Mouse (Mus musculus) liver, embryonic 14.5 days (tissue): ENCODE data around the gene Poldip3. TPM values are rescaled to one million over a fixed set of nuclear protein-coding genes. Genes with fewer than 3 reads are reported as not detected.

Source experiments
- ATAC-seq: fragments of 200-750 bp; cut with Nextera tagmentation; 2 replicates; pipeline ENCODE4 v1.8.0; 2017; ENCODE audit warnings: moderate number of reproducible peaks, mild to moderate bottlenecking, moderate library complexity; ENCODE audit not compliant: insufficient read depth
- DNase-seq, 3 experiments: peaks; one replicate each; pipeline ENCODE4 v3.0.0-alpha.2; 2012 to 2013; ENCODE audit warnings: low read depth in 3 of 3, low spot score in 3 of 3
- H3K27ac ChIP-seq: fragments of 300-500 bp; sonication (generic); 2 replicates; pipeline ENCODE4 v1.5.1; 2014; ENCODE audit warnings: moderate library complexity, mild to moderate bottlenecking, control low read depth, inconsistent platforms
- H3K27me3 ChIP-seq: fragments of 300-500 bp; sonication (generic); 2 replicates; pipeline ENCODE4 v1.6.1; 2014; ENCODE audit warnings: mild to moderate bottlenecking, low read length, moderate library complexity; ENCODE audit not compliant: control insufficient read depth, insufficient read depth
- H3K36me3 ChIP-seq: fragments of 300-500 bp; sonication (generic); replicated peaks from 2 replicates; pipeline ENCODE4 v1.6.1; 2014; ENCODE audit warnings: low read depth; ENCODE audit not compliant: control insufficient read depth, insufficient read depth
- H3K4me1 ChIP-seq, 2 experiments: fragments of 200-500 bp in 1 of 2; fragments of 300-500 bp in 1 of 2; sonication (generic) in 1 of 2; replicated peaks; 2 replicates each; pipeline ENCODE4 v1.6.1; 2012 to 2014; ENCODE audit warnings: antibody characterized with exemption in 1 of 2, inconsistent platforms in 1 of 2, low read length in 1 of 2; ENCODE audit not compliant: control insufficient read depth in 2 of 2, insufficient read depth in 2 of 2
- H3K4me2 ChIP-seq: fragments of 300-500 bp; sonication (generic); 2 replicates; pipeline ENCODE4 v1.6.1; 2014; ENCODE audit warnings: low read depth, mild to moderate bottlenecking, control low read depth, moderate library complexity
- H3K4me3 ChIP-seq, 2 experiments: fragments of 200-500 bp in 1 of 2; fragments of 300-500 bp in 1 of 2; sonication (generic) in 1 of 2; 2 replicates each; pipeline ENCODE4 v1.5.1; 2012 to 2014; ENCODE audit warnings: low read depth in 2 of 2, low read length in 2 of 2, mild to moderate bottlenecking in 2 of 2, control low read depth in 1 of 2, inconsistent platforms in 1 of 2, moderate library complexity in 1 of 2; ENCODE audit not compliant: insufficient read depth in 1 of 2
- H3K9ac ChIP-seq: fragments of 300-500 bp; sonication (generic); replicated peaks from 2 replicates; pipeline ENCODE4 v1.6.1; 2014; ENCODE audit warnings: mild to moderate bottlenecking, control low read depth, moderate library complexity
- H3K9me3 ChIP-seq: fragments of 300-500 bp; sonication (generic); 2 replicates; pipeline ENCODE4 v1.6.1; 2016; ENCODE audit warnings: low read length, mixed read lengths; ENCODE audit not compliant: control insufficient read depth
- CTCF ChIP-seq: IDR thresholded peaks from 2 replicates; pipeline ENCODE4 v1.5.1; 2016; ENCODE audit warnings: antibody characterized with exemption, low read depth, control low read depth
- EP300 ChIP-seq: IDR thresholded peaks from 2 replicates; pipeline ENCODE4 v1.6.1; 2016; ENCODE audit warnings: antibody characterized with exemption, low read depth
- WGBS: fragments of 180-500 bp; shearing (Covaris S2); extraction: QIAGEN DNeasy Blood & Tissue Kit; methylation state at CpG from one replicate; pipeline ENCODE4 v1.1.7; 2014; ENCODE audit not compliant: insufficient replicate concordance; 5-methylcytosine and 5-hydroxymethylcytosine counted together
- polyA plus RNA-seq, 2 experiments: library from polyadenylated mRNA; depleted of rRNA in 1 of 2; stranded (reverse) in 1 of 2; unstranded in 1 of 2; fragments of >200 nt; fragmentation: Nextera tagmentation in 1 of 2; extraction: Ambion mirVana in 1 of 2; gene quantifications; 2 replicates each; pipeline versions ENCODE4 v1.2.1 to v1.2.3; 2012 to 2014

Gene Poldip3
- polyA plus RNA-seq, 2 experiments: 25.1 to 49.4 TPM

DNA sequence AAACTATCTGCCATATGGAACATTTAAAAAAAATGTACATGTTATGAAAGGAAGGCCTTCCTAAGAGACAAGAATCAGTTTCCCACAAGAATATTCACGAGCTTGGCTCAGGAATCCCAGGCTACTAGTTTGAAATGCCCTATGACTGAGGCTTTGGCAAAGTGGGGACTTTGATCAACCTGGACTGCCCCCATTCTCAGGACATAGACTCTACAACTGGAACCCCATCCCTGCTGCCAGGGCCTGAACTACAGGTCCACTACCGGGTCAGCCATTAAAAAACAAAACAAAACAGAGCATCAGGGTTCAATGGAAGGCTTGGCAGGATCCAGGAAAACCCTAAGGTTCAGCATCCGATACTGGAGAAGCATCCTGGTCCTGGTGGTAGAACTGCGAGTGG is 1.5 kb upstream of the Poldip3 start:
- H3K36me3 ChIP-seq: peaks cover 37% of the 10 kb centered on the region
- ATAC-seq: no peak
- H3K4me3 ChIP-seq: no peak overlapping the region
- 74% methylated on average over 4 of the region's 4 CpGs for WGBS
- peaks cover 6 to 7% of the 10 kb centered on the region in 2 experiments; a peak in 3 of 4 replicates for H3K4me1 ChIP-seq
- H3K27me3 ChIP-seq: no peaks in the 10 kb centered on the region
- TF ChIP-seq CTCF (no peak), EP300 (no peak)
- DNase-seq: no peak
- H3K9me3 ChIP-seq: no peaks in the 10 kb centered on the region
- H3K27ac ChIP-seq: peak overlapping the region; percentile 13
- no peak overlapping the region for H3K4me2 ChIP-seq
- H3K9ac ChIP-seq: peak overlapping the region; percentile 1; the same call in 1 of the 2 replicates

DNA sequence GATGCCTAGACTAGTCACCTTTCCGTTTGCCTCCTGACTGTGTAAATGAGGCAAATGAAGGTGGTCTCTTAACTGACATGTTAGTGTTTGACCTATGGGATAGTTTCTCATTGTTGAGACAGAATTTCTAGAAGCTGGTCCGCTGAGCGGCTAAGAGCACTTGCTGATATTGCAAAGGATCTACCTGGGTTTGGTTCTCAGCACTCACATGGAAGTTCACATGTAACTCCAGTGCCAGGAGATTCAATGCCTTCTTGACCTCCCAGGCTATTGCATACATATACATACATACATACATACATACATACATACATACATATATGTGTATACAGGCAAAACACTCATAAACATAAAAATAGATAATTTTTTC is 874 bp upstream of the Poldip3 start:
- no peak for TF ChIP-seq CTCF
- no peak for TF ChIP-seq EP300
- Histone ChIP-seq H3K9me3 (no peaks in the 10 kb centered on the region), H3K4me1 (peaks cover 6 to 7% of the 10 kb centered on the region in 2 experiments; a peak in 3 of 4 replicates), H3K36me3 (peaks cover 31% of the 10 kb centered on the region), H3K27ac (peak overlapping the region; percentile 88), H3K9ac (peak overlapping the region; percentile 83), H3K27me3 (no peaks in the 10 kb centered on the region), H3K4me3 (peak overlapping the region; percentile 12 to 16; a peak in 1 of 4 replicates), H3K4me2 (peak overlapping the region; percentile 49)
- no peak for ATAC-seq
- WGBS: 27% methylated on average over 3 of the region's 3 CpGs
- no peak for DNase-seq

DNA sequence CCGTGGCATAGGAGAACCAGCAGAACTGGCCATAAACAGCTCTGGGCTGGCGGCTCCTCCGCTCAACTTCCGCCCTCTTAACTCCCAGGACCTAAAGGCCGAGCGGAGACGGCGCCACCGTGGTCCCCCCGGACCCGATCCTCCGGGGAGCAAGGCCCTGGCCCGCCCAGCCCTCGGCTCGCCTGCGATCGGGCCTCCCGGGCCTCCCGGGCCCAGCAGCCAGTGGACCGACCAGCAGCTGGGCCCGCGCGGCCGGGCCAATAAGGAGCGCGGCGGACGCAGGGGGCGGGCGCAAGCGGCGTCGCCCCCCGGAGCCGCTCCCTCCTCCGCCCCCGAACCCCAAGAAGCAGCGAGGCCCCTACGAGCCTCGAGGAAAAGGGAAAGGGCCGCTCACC is 386 bp downstream of the Poldip3 start:
- WGBS: 0% methylated on average over 27 of the region's 41 CpGs
- ATAC-seq (peak; percentile 80), DNase-seq (no peak)
- Histone ChIP-seq H3K9ac (peak overlapping the region; percentile 83), H3K4me1 (peaks cover 6 to 7% of the 10 kb centered on the region in 2 experiments; a peak in 3 of 4 replicates), H3K27me3 (no peaks in the 10 kb centered on the region), H3K27ac (peak overlapping the region; percentile 88), H3K4me3 (peak overlapping the region; percentile 78 to 82), H3K36me3 (peaks cover 21% of the 10 kb centered on the region), H3K4me2 (peak overlapping the region; percentile 95), H3K9me3 (no peaks in the 10 kb centered on the region)
- TF ChIP-seq EP300: no peak
- TF ChIP-seq CTCF: no peak

DNA sequence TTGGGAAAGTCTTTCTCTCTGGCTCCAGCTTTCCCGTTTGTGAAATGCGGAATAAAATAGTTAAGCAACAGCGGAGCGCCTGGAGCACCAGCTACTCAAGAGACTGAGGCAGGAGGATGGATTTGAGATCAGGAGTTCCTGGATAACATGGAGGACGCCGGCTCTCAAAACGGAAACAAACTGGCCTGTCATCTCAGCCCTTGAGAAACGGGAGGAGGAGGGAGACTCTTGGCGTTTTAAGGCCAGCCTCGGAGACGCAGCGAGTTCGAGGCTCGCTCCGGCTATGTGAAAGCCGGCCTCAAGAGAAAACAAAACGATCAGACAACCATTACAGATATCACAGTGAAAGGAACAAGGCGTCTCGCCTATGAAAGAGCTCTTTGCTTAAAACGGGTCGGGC is 789 bp downstream of the Poldip3 start:
- Histone ChIP-seq H3K4me1 (peaks cover 6 to 7% of the 10 kb centered on the region in 2 experiments; a peak in 3 of 4 replicates), H3K36me3 (peaks cover 17% of the 10 kb centered on the region), H3K27me3 (no peaks in the 10 kb centered on the region), H3K27ac (peak overlapping the region; percentile 88), H3K4me3 (peak overlapping the region; percentile 78 to 82), H3K4me2 (peak overlapping the region; percentile 95), H3K9me3 (no peaks in the 10 kb centered on the region), H3K9ac (peak overlapping the region; percentile 83)
- WGBS: 2% methylated on average over 21 of the region's 21 CpGs
- DNase-seq: no peak
- no peak for ATAC-seq
- TF ChIP-seq CTCF: no peak
- no peak for TF ChIP-seq EP300

DNA sequence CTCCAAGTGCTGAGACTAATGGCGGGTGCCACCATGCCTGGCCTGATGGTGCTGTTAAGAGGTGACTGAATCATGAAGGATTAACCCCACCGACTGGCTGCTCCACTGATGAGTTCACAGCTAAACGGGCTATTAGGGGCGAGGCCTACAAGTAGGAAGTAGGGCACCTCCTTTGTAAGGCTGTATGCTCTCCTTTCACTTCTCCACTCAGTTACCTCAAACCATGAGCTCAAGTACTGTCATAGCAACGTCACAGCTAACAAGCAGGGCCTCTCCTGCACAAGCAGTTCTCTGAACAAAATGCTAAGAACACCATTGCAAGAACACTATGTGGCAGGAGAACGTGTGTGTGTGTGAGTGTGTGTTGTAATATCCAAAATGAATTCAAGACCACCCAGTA is 3.6 kb downstream of the Poldip3 start:
- ATAC-seq (no peak), DNase-seq (no peak)
- TF ChIP-seq CTCF (no peak), EP300 (no peak)
- H3K9me3 ChIP-seq: no peaks in the 10 kb centered on the region
- no peak overlapping the region for H3K9ac ChIP-seq
- 72% methylated on average over 6 of the region's 6 CpGs for WGBS
- H3K4me2 ChIP-seq: no peak overlapping the region
- H3K4me1 ChIP-seq: peaks cover 6 to 7% of the 10 kb centered on the region in 2 experiments; a peak in 3 of 4 replicates
- H3K36me3 ChIP-seq: peaks cover 12% of the 10 kb centered on the region
- H3K4me3 ChIP-seq: no peak overlapping the region
- H3K27ac ChIP-seq: no peak overlapping the region
- H3K27me3 ChIP-seq: no peaks in the 10 kb centered on the region
